Mouse (Mus musculus): ENCODE data around the gene Fam168b.
A peak's percentile ranks its signal among the peaks of the same experiment; 100 is the strongest.

The Fam168b gene

DNA sequence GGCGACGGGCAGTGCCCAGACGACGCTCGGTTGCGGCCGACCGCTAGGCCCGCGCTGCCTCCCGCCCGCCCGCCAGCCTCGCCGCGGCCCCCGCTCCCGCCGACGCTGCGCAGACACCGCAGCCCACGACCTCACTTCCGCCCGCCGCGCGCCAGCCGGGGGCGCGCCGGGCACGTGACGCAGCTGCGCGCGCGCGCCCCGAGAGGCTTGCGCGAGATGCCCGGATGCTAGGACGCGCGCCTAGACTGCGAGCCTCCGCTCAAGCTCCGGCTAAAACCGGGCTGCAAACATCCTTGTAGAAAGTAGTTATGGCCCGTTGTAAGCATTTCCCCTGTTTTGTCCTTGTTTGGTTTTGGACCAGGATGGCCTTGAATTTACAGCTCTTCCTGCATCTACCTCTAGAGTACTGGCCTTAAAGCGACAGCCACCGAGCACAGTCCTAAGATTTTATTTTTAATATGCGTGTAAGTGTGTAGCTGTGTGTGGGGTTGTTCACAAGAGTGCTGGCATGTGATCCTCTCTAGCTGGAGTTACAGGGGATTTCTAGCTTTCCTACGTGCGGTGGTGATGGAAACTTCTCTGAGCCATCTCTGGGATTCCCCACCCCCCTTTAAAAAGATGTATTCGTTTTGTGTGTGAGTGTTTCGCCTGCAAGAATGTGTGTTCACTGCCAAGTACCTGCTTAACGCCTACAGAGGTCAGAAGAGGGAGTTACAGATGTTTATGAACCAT is at the start of gene Fam168b:
TSS of gene Fam168b (minus strand) at position 179 of the 732 bp plus-strand sequence.
- peak; percentile 85 for DNase-seq (ENCODE audit: low read depth, low spot score)

DNA sequence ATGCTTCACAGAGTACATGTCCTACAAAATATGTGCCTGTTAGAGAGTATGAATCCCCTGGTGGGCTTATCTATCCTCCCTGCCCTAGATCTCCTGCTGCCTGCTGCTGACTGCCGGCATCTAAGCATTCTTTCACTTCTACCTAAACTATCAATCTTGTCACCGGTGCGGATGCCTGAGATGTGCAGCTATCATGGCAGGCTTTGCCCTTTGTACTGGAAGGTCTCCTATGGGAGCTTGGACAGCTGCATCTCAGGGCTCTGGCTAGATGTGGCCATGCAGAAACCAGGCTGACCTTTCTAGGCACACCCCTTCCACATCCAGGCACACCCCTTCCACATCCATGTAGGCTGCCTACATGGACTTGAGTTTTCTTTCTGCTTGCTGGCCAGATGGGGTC is 49.6 kb upstream of the Fam168b start:
- no peak for DNase-seq (ENCODE audit: low read depth, low spot score)

- peak; percentile 26 for DNase-seq (ENCODE audit: low read depth, low spot score)
Observed at GRCm38 (mm10) chr1:34891559-34892289, 48.9 kb upstream of the Fam168b start.

DNA sequence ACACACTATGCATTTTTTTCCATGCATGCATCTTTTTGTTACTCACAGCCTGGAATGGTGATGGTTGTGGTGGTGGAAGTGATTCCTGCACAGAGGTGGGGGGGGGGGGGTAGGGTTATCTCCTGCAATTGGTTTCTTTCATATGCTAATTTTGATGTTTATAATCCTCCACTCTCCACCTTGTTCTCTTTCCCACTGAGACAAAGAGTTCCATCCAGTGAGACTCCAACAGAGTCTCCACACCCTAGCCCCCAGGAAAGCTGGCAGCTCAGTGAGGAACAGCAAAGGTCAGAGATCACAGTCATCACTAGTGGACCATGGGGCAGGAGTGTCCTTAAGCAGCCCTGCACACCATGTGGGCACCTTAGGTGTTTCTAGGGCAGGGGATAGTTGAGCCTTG is 40.9 kb upstream of the Fam168b start:
- DNase-seq (ENCODE audit: low read depth, low spot score), result peak; percentile 60

DNA sequence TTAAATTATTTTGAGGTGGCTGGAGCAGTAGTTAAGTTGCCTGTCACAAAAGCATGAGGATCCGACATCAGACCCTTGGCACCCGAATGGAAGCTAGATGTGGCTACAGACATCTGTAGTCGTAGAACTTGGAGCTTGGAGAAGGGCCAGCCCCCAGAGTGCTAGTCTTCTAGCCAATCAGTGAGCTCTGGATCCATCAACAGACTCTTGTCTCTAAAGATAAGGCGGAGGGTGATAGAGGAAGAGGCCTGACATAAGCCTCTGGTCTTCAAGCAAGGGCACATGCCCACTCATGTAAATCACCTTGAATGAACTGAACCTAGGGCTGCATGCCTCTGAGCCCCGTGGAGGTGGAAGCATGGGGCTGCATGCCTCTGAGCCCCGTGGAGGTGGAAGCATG is 36.7 kb upstream of the Fam168b start:
- DNase-seq (ENCODE audit: low read depth, low spot score), result no peak

- DNase-seq (ENCODE audit: low read depth, low spot score), result no peak
Observed at GRCm38 (mm10) chr1:34873551-34873950, 30.7 kb upstream of the Fam168b start.

- no peak for DNase-seq (ENCODE audit: low read depth, low spot score)
Observed at GRCm38 (mm10) chr1:34871170-34871569, 28.3 kb upstream of the Fam168b start.

DNA sequence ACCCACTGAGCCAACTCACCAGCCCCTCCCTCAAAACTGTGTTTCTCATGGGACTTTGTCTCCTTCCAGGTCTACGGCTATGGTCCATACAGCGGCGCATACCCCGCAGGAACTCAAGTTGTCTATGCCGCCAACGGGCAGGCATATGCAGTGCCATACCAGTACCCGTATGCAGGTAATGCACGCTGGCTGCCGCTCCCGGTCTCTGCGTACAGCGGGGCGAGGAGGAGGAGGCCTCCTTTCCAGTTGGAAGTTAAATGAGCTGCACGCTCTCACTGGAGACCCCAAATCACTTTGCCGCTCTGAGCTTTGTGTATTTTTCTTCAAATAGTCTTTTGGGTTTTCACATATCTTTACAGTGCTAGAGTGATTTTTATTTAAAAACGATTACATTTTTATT is 26.4 kb upstream of the Fam168b start:
- DNase-seq (ENCODE audit: low read depth, low spot score), result no peak

DNA sequence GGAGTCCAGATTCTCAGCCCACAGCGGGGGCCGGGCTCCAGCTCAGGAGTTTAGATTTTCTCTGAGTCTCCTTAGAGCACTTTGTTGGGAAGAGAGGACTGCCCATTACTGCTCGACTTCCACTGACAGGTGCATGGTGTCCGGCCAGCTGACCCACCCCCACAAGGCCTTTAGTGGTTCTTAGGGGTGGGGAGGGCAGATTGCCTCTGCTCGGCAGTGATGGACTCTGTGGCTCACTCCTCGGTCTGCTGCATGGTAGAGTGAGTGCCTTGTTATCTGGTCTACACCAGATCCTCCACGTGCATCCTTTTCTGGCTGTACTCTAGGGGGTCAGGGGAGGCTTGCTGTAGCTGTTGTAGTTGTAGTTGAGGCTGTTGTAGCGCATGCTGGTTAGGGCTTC is 25.5 kb upstream of the Fam168b start:
- DNase-seq (ENCODE audit: low read depth, low spot score), result no peak

GRCm38 (mm10) chr1:34867574-34867955 is 24.7 kb upstream of the Fam168b start:
- DNase-seq (ENCODE audit: low read depth, low spot score), result no peak

DNA sequence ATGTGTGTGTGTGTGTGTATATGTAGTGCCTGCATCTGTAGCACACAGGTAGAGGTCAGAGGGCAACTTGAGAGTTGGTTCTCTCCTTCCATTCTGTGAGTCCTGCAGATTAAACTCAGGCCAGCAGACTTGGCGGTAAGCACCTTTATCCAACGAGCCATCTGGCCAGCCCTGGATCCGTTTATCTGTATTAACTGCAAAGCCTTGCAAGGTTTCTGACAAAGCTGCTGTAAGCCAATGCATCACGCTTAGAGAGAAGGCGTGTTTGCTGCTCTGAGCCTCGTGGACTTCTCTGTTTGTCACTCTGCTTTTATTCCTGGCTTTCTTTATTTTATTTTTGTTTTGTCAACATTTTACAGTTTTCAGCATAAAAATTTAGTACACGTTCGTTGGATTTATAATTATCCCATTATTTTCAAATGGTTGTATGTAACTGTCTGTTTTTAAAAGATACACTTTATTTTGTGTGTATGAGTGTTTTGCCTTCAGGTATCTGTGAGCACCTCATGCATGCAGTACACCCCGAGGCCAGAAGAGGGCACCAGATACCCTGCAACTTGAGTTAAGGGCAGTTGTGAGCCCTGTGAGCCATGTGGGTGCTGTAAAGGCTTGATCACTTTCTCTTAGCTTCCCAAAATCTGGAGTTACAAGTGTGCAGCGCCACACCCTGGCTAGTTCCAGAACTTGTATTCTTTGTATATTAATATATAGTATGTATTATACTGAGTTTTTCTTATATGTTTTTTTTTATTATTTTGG is 24.1 kb upstream of the Fam168b start:
- peak; percentile 95 for DNase-seq (ENCODE audit: low read depth, low spot score)

GRCm38 (mm10) chr1:34865866-34866265 is 23.0 kb upstream of the Fam168b start:
- DNase-seq (ENCODE audit: low read depth, low spot score), result no peak

- no peak for DNase-seq (ENCODE audit: low read depth, low spot score)
Observed at GRCm38 (mm10) chr1:34864243-34864642, 21.4 kb upstream of the Fam168b start.

GRCm38 (mm10) chr1:34863323-34863722 is 20.5 kb upstream of the Fam168b start:
- DNase-seq (ENCODE audit: low read depth, low spot score), result no peak

DNA sequence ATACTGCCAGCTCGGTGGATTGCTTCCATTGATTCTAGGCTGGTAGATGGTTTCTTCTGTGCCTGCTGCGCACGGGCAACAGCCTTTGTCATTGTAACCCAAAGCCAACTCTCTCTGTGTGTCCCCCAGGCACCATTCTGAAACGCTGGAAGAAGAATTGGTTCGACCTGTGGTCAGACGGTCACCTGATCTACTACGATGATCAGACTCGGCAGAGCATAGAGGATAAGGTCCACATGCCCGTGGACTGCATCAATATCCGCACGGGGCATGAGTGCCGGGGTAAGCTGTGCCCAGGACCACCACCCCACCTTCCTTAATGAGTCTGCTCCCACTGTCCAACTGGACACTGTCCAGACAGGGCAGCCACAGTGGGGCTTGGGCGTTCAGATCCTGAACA is 20.0 kb upstream of the Fam168b start:
- no peak for DNase-seq (ENCODE audit: low read depth, low spot score)

GRCm38 (mm10) chr1:34860205-34860604 is 17.3 kb upstream of the Fam168b start:
- DNase-seq (ENCODE audit: low read depth, low spot score), result peak; percentile 60

DNA sequence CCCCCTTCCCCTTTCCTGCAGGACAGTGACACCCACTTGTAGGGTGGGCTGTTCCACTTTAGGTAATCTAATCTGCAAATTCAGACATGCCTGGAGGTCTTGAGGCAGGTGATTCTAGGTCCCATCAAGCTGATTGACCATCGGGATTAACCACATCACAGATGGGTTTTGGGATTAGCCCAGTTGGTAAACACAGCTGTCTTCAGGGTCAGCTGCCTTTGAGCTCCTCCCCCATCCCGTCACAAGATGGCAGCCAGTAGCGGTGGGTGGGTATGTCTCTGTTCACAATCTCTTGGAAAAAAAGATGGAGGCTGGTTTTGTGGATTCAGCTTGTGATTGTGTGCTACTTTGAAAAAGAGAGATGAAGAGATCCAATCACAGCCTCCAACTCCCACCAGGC is 16.9 kb upstream of the Fam168b start:
- DNase-seq (ENCODE audit: low read depth, low spot score), result peak; percentile 73

DNA sequence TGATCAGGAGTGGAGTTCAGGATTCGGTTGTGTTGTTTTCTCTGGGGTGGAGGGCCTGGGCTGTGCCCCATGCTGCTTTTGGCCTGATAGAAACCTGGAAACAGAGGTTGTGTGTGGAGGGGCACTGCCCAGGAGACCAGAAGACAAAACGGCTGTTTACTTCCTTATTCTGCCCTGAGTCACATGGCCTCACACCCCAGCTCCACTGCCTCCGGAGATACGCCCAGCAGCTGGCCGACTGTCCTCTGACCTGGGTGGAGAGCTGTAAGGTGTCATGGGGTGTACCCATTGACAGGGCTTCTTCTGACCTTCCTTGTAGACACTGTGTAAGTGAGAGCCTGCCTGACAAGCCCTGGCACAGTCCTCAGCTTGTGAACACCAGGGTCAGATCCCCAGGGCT is 15.8 kb upstream of the Fam168b start:
- no peak for DNase-seq (ENCODE audit: low read depth, low spot score)

DNA sequence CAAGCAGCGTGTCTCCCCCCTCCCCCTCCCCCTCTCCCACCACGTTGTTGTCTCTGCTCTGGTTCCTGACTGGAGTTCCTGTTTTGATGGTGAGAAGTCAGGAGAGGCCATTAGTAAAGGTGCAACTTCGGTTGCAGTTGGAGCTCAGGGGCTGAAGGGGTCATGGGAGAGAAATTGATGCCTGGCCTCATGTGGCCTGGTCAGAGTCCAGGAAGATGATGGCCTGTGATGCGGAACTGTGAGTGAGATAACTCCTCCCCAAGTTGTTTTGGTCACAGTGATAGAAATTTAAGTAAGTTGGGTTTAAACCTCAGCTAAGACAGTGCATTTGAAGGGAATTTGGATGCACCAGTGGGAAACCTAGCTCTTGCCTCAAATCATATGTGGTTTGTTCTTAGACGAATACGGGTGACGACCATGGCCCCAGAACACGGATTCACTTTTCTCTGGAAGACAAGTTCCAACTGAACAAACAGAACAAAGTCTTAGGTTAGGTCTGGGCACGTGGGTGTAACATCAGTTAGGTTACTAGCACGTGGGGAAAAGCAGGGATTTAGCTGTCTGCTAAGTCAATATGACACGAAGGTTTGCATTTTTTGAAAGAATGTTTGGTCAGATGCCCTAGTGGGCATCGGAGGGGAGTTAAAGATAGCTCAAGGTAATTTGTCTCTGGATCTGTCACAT is 12.3 kb upstream of the Fam168b start:
- no peak for DNase-seq (ENCODE audit: low read depth, low spot score)

- no peak for DNase-seq (ENCODE audit: low read depth, low spot score)
Observed at GRCm38 (mm10) chr1:34853786-34854185, 10.9 kb upstream of the Fam168b start.

GRCm38 (mm10) chr1:34852116-34852878 is 9.4 kb upstream of the Fam168b start:
- DNase-seq (ENCODE audit: low read depth, low spot score), result no peak

Measured in R1 (cell line).